Mouse (Mus musculus) heart, postnatal 14 days (tissue): ENCODE measurements at regions not wholly inside any gene's neighbourhood (a gene's known extent, or its start where the extent isn't known, plus 50 kb on each side); places are given as distances from the start of the nearest gene placed in this dataset.
A peak's percentile ranks its signal among the peaks of the same experiment; 100 is the strongest.

Source experiments
- DNase-seq, 2 experiments: peaks; one replicate each; pipeline ENCODE4 v3.0.0; 2021 to 2022
- intact Hi-C: fragments of 180-260 bp; cut with DNase I; formaldehyde crosslinking; loops from one replicate; pipeline ENCODE4 v1.15.1; 2025

DNA sequence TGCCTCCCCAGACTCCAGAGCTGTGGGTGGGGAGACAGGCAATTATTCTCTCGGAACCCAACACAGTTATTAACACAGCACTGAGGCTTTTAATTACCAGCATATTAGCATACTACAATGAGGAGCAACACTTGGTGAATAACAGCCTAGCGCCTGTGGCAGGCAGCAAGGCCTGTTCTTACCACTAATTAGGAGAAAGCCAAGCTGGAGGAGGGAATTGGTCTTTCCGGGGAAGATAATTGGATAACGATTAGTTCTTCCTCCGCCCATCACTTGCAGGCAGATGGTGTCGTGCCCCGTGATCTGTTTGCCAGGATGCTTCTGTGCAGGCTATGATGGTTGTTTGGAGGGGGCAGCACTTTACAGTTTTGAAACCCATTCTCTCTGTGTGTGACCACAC, 62.2 kb upstream of the Kcng1 start:
- intact Hi-C loops, result no loop called here
- DNase-seq, result no peak

DNA sequence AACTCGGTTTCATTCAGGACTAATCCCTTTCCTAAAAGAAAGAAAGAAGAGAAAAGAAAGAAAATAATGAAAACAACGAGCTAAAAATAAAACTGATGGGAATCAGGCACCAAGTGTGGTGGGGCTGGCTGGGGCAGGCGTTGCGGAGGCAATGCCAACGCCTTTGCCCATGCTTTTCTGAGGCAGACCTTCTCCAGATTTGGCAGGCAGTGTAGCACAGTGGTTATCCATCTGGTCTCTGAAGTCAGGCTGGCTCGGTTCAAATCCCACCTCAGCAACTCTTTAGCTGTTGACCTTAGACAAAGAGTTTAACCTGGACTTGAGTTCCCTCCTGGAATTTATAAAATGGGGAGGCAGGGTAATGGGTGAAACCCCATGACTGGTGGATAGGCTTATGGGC, 57.3 kb upstream of the Kcng1 start:
- intact Hi-C loops, result no loop called here
- DNase-seq, result no peak

- DNase-seq, result no peak
- intact Hi-C loops, result no loop called here
Observed at GRCm38 (mm10) chr2:168338382-168338781, 56.8 kb upstream of the Kcng1 start.

GRCm38 (mm10) chr2:168337611-168338010, 56.1 kb upstream of the Kcng1 start:
- intact Hi-C loops, result no loop called here
- DNase-seq, result peak; percentile 19 to 30

GRCm38 (mm10) chr2:168335739-168336385, 54.3 kb upstream of the Kcng1 start:
- DNase-seq, result no peak
- intact Hi-C loops, result no loop called here

GRCm38 (mm10) chr2:168334241-168334588, 52.7 kb upstream of the Kcng1 start:
- intact Hi-C loops, result no loop called here
- no peak for DNase-seq

DNA sequence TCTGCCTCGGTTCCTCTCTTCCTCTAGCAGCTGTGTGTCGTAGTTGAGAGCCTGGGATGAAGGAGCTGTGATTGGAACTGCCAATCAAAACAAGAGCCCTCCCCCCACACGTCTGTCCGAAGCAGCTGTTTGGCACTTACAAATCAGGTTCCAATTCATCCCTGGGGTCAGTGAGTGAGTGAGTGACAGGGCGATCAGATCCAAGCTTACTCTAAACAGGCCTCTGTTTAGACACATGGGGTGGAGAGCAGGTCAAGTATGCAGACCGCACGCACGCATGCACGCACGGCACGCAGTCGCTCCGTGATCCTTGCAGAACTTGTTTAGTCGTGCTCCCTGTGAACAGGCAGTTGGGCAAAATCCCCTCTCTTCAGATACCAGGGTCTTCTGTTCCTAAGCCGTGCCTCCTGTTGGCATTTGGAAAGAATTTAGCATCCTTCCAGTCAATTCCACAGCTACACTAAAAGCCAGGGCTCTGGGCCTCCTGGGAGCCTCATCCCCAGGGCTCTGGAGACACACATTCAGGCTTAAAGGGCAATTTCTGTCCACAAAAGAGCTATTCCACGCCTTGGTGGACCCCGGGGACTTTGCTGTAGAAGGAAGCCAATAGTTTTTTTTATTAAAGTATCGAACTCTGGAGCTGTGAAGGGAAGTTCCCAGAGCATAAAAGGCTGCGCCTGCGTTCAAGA, 52.2 kb upstream of the Kcng1 start:
- DNase-seq, result peak in 1 of 2 experiments; percentile 10
- intact Hi-C loops, result no loop called here

DNA sequence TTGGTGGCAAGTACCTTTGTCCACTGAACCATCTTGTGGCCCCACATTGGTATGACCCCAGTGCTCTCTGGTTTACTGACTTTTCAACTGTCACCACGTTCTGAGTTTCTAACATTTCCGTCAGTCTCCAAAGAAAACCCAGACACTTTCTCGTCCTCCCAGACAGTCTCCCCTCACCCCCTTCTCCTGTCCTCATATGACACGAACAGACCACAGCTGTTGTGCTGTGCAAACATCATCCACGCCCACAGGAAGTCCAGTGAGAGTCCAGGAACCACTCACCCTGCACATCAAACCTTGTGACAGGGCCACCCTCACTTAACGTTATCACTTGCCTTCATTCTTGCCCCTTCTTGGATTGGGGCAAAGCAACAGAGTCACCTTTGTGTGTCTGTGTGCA, 51.4 kb upstream of the Kcng1 start:
- DNase-seq, result peak; percentile 8 to 39
- intact Hi-C loops, result no loop called here
